Mouse (Mus musculus): ENCODE measurements around the gene Mob3b.

DNA sequence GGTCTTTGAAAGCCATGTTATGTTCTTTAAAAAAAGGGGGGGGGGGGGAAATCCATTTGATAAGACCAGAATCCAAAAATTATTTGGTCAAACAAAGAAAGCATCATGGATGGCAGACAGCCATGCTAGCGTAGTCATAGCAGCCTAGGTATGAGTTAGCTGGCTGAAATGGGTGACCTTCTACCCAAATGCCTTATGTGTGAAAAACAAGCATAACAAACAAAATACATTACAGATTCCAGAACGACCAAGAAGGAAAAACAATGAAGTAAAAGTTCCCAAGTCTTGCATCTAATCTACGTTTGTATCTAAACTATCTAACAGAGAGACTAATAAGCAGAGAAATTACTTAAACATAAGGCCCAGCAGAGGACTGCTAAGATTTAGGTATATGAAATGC, 6.6 kb downstream of the Mob3b start:
- TF ChIP-seq CTCF (IDR thresholded peaks at IDR 0.05; ENCODE audit: low read depth) = no peak
- no peak for TF ChIP-seq EP300 (IDR thresholded peaks at IDR 0.05; ENCODE audit: low read depth)
